Mouse (Mus musculus): ENCODE data around the gene Dpf1. TPM values are rescaled to one million over a fixed set of nuclear protein-coding genes. Genes with fewer than 3 reads are reported as not detected.

Gene Dpf1
- polyA plus RNA-seq, 1 experiment from 2014 or later = 0.29 TPM

DNA sequence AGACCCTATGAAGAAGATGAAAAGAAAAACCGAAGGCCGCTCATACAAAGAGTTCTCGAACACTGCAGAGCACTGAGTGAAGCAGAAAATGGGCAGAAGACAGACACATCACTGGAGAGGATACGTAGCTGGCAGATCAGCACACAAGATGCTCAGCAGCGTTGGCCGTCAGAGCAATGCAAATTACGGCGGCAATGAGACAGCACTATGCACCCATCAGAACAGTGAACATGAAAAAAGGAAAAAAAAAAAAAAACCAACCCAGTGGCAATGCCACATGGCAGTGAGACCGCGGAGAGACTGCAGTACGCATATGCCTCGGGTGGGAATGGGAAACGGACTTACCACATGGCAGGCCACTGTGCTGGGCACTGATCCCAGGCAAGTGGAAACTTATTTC lies 57.7 kb downstream of the Dpf1 start:
- Histone ChIP-seq H3K36me3 (ENCODE audit: inconsistent target) (no peaks in the 10 kb centered on the region), H3K4me3 (ENCODE audit: inconsistent target) (no peak overlapping the region), H3K27ac (no peak overlapping the region), H3K79me2 (ENCODE audit: inconsistent target) (no peaks in the 10 kb centered on the region)
- 94% methylated on average over 13 of the region's 13 CpGs for WGBS (ENCODE audit: missing documents)

DNA sequence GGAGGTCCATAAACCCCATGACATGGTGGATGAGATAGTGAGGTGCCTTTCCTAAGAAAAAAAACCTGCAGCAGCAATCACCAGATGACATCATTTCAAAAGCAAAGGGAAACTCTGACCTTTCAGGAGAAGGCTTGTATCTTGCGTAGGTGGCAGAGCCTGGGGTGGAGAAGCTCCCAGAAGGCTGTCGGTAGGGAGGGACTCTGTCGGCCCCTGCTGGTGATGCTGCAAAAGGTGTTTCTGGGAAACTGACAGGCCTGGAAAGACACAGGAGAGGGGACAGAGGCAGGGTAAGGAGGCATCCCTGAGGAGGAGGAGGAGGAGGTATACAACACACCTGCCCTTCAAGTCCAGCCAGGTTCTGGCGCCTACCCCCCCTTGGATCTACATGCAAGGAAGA lies 60.3 kb downstream of the Dpf1 start:
- WGBS (ENCODE audit: missing documents) = 98% methylated on average over 4 of the region's 4 CpGs
- H3K36me3 ChIP-seq (ENCODE audit: inconsistent target) = no peaks in the 10 kb centered on the region
- H3K4me3 ChIP-seq (ENCODE audit: inconsistent target) = no peak overlapping the region
- H3K79me2 ChIP-seq (ENCODE audit: inconsistent target) = no peaks in the 10 kb centered on the region
- no peak overlapping the region for H3K27ac ChIP-seq

DNA sequence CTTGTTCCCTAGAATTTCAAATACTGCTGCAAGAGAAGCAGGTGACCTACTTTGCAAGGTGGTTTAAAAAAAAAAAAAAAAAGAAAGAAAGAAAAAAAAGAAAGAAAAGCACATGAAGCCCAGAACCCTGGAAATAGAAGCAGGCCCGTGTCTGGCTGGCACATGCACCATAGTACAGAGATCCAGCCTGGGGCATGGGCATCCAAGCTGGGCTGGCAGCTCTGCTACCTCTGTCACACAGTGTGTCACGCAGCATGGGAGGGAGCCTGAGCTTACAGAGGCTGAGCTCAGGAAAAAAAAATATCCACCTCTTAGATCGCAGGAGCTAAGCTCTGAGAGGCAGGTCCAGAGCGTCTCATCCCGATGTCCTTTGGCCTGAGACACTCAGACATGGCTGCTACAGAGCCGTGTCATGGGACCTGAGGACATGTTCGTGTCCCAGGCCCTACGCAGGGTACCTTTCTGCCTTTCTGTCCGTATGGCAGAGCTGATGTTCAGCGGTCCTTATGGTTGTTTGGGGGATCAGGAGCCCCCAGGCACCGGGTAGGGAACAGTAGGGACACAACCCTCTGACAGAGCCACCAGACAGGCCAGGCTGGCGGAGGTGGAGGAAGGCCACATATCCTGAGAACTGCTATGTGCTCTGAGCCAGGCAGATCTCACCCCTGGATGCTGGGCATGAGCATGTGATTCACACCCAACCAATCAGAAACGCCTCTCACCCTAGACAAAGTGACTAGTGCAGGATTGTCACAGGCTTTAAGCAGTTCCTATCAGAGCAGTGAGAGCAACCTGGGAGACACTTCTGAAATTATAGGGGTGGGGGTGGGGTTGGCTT lies 63.6 kb downstream of the Dpf1 start:
- Histone ChIP-seq H3K79me2 (ENCODE audit: inconsistent target) (no peaks in the 10 kb centered on the region), H3K27ac (no peak overlapping the region), H3K4me3 (ENCODE audit: inconsistent target) (no peak overlapping the region), H3K36me3 (ENCODE audit: inconsistent target) (no peaks in the 10 kb centered on the region)
- WGBS (ENCODE audit: missing documents) = 93% methylated on average over 13 of the region's 13 CpGs

Other genes starting within 250 kb of the Dpf1 start
- gene Ryr1, start 178.8 kb upstream of the Dpf1 start, polyA plus RNA-seq (2018) = 0.01 to 0.03 TPM in 2 of 3 replicates, not detected in the other
- gene Rasgrp4, start 169.1 kb upstream of the Dpf1 start, polyA plus RNA-seq (2018) = 1.8 to 9.4 TPM (median 2.2 TPM) in 3 replicates
- 6.9 to 13.8 TPM (median 12.9 TPM) in 3 replicates for gene Fam98c, start 147.7 kb upstream of the Dpf1 start, polyA plus RNA-seq (2018)
- gene Ggn, start 133.7 kb upstream of the Dpf1 start, polyA plus RNA-seq (2018) = 0.40 to 0.90 TPM (median 0.70 TPM) in 3 replicates
- gene Spred3, start 133.5 kb upstream of the Dpf1 start, polyA plus RNA-seq (2018) = 0.95 to 2.3 TPM (median 1.6 TPM) in 3 replicates
- 296 to 477 TPM (median 343 TPM) in 3 replicates for gene Psmd8, start 123.2 kb upstream of the Dpf1 start, polyA plus RNA-seq (2018)
- gene Catsperg1, start 89.9 kb upstream of the Dpf1 start, polyA plus RNA-seq (2018) = 0.41 to 1.9 TPM (median 0.86 TPM) in 3 replicates
- 23.4 to 43.1 TPM (median 38.3 TPM) in 3 replicates for gene Kcnk6, start 71.4 kb upstream of the Dpf1 start, polyA plus RNA-seq (2018)
- gene Yif1b, start 65.6 kb upstream of the Dpf1 start, polyA plus RNA-seq (2018) = 31.3 to 53.4 TPM (median 51.1 TPM) in 3 replicates
- not detected in 3 replicates for gene 2200002D01Rik, start 55.5 kb upstream of the Dpf1 start, polyA plus RNA-seq (2018)
- gene Spint2, start 22.0 kb upstream of the Dpf1 start, polyA plus RNA-seq (2018) = 0.25 to 0.72 TPM (median 0.27 TPM) in 3 replicates
- not detected in 3 replicates for gene Ppp1r14a, start 14.6 kb upstream of the Dpf1 start, polyA plus RNA-seq (2018)
- 10.2 to 12.7 TPM (median 10.3 TPM) in 3 replicates for gene Sipa1l3, start 214.7 kb downstream of the Dpf1 start, polyA plus RNA-seq (2018)